Mouse (Mus musculus) liver, postnatal 0 days (tissue): ENCODE data around the gene Ttc7.

Experiments used
- CTCF ChIP-seq: sonication (generic); IDR thresholded peaks from 2 replicates; pipeline ENCODE4 v1.5.1; 2016; ENCODE audit warnings: antibody characterized with exemption, low read depth
- EP300 ChIP-seq: IDR thresholded peaks from 2 replicates; pipeline ENCODE4 v1.6.1; 2016; ENCODE audit warnings: antibody characterized with exemption, low read depth, mild to moderate bottlenecking

DNA sequence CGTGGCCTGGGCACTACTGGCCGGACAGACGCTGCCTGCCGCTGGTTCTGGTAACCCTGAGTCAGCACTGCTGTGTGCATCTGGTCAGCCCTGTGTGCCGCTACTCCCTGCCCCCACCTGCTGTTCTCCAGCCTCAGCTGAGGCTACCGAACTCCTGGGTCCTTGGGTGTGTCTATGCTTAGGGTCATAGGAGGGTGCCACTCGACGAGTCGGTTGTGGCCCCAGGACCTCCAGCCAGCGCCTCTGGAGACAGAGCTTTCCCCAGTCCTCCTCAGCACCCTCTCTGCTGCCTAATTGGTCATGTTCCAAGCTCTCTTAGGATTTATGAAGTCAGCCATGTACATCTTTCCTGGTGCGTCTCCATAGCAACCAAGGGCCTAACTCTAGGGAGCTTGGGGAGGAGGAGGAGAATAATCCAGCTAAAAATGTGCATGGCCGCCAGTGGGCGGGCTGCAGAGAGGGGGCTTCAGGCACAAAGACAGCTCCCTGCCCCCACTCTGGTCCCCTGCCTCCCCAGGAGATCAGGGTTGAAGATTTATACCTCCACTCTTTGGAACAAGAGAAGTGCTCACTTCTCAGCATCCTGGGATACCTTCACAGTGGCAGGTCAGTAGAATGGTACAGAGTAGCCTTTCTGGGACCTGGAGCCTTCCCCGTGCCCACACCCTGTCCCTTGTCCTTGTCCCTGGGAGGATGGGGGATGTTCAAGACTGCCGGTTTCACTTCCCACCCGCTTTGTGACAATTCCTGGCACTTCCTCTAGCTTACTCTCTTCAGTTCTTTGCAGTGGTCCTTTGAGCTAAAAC lies 95.9 kb downstream of the Ttc7 start:
- TF ChIP-seq CTCF (no peak), EP300 (no peak)
